Mouse (Mus musculus): Measurements from ENCODE around the gene Scml4.
A peak's percentile ranks its signal among the peaks of the same experiment; 100 is the strongest.

Gene Scml4

GRCm38 (mm10) chr10:42951078-42952045 lies 91.2 kb downstream of the Scml4 start:
- DNase-seq = no peak

- DNase-seq = no peak
Measured at GRCm38 (mm10) chr10:42952046-42952420, 91.9 kb downstream of the Scml4 start.

- DNase-seq = no peak
Measured at GRCm38 (mm10) chr10:42953601-42954000, 93.4 kb downstream of the Scml4 start.

- no peak for DNase-seq
Measured at GRCm38 (mm10) chr10:42955205-42955604, 95.0 kb downstream of the Scml4 start.

- peak; percentile 68 for DNase-seq
Measured at GRCm38 (mm10) chr10:42957881-42958651, 97.9 kb downstream of the Scml4 start.

GRCm38 (mm10) chr10:42958686-42959085 lies 98.5 kb downstream of the Scml4 start:
- no peak for DNase-seq

GRCm38 (mm10) chr10:42961771-42962170 lies 101.6 kb downstream of the Scml4 start:
- DNase-seq = no peak

GRCm38 (mm10) chr10:42962181-42962601 lies 102.0 kb downstream of the Scml4 start:
- peak; percentile 21 for DNase-seq

GRCm38 (mm10) chr10:42962655-42963054 lies 102.5 kb downstream of the Scml4 start:
- peak; percentile 45 for DNase-seq

- no peak for DNase-seq
Measured at GRCm38 (mm10) chr10:42963061-42963460, 102.9 kb downstream of the Scml4 start.

GRCm38 (mm10) chr10:42968332-42968731 lies 108.2 kb downstream of the Scml4 start:
- DNase-seq = no peak

- peak; percentile 80 for DNase-seq
Measured at GRCm38 (mm10) chr10:42972504-42973172, 112.5 kb downstream of the Scml4 start.

GRCm38 (mm10) chr10:42973537-42973936 lies 113.4 kb downstream of the Scml4 start:
- DNase-seq = no peak

- DNase-seq = no peak
Measured at GRCm38 (mm10) chr10:42976577-42976976, 116.4 kb downstream of the Scml4 start.

GRCm38 (mm10) chr10:42978346-42978745 lies 118.2 kb downstream of the Scml4 start:
- no peak for DNase-seq

- DNase-seq = no peak
Measured at GRCm38 (mm10) chr10:42980999-42981757, 121.0 kb downstream of the Scml4 start.

GRCm38 (mm10) chr10:42984886-42985285 lies 124.7 kb downstream of the Scml4 start:
- DNase-seq = no peak

- peak; percentile 45 for DNase-seq
Measured at GRCm38 (mm10) chr10:42987594-42988052, 127.5 kb downstream of the Scml4 start.

GRCm38 (mm10) chr10:42988627-42989026 lies 128.5 kb downstream of the Scml4 start:
- peak; percentile 16 for DNase-seq

GRCm38 (mm10) chr10:42989910-42990309 lies 129.7 kb downstream of the Scml4 start:
- peak; percentile 74 for DNase-seq

- no peak for DNase-seq
Measured at GRCm38 (mm10) chr10:42991018-42991417, 130.8 kb downstream of the Scml4 start.

GRCm38 (mm10) chr10:42994331-42994782 lies 134.2 kb downstream of the Scml4 start:
- no peak for DNase-seq

Data from thymus, postnatal 14 days (tissue).